Mouse (Mus musculus) cerebellum, postnatal 25 days (tissue): ENCODE measurements around the gene St3gal6.
A peak's percentile ranks its signal among the peaks of the same experiment; 100 is the strongest.

Source experiments
- DNase-seq, 2 experiments: peaks; one replicate each; pipeline ENCODE4 v3.0.0; 2021; ENCODE audit warnings: mixed read lengths in 2 of 2

The St3gal6 gene

GRCm38 (mm10) chr16:58520457-58520856 lies 3.6 kb downstream of the St3gal6 start:
- no peak for DNase-seq

- no peak for DNase-seq
These were observed 4.4 kb downstream of the St3gal6 start for GRCm38 (mm10) chr16:58519650-58520073.

- DNase-seq, result no peak
These were observed 6.9 kb downstream of the St3gal6 start for GRCm38 (mm10) chr16:58516960-58517798.

- DNase-seq, result no peak
These were observed 7.9 kb downstream of the St3gal6 start for GRCm38 (mm10) chr16:58516161-58516560.

GRCm38 (mm10) chr16:58514565-58514964 lies 9.5 kb downstream of the St3gal6 start:
- peak in 1 of 2 experiments; percentile 9 for DNase-seq

GRCm38 (mm10) chr16:58513755-58514154 lies 10.3 kb downstream of the St3gal6 start:
- no peak for DNase-seq

- DNase-seq, result peak; percentile 9 to 17
These were observed 11.2 kb downstream of the St3gal6 start for GRCm38 (mm10) chr16:58512887-58513286.

- DNase-seq, result peak in 1 of 2 experiments; percentile 10
These were observed 11.8 kb downstream of the St3gal6 start for GRCm38 (mm10) chr16:58512181-58512761.

GRCm38 (mm10) chr16:58504945-58505344 lies 19.1 kb downstream of the St3gal6 start:
- no peak for DNase-seq

- no peak for DNase-seq
These were observed 21.5 kb downstream of the St3gal6 start for GRCm38 (mm10) chr16:58502566-58502965.

- DNase-seq, result no peak
These were observed 22.2 kb downstream of the St3gal6 start for GRCm38 (mm10) chr16:58501760-58502301.

- DNase-seq, result no peak
These were observed 24.4 kb downstream of the St3gal6 start for GRCm38 (mm10) chr16:58499650-58500049.

GRCm38 (mm10) chr16:58499172-58499584 lies 24.9 kb downstream of the St3gal6 start:
- no peak for DNase-seq

- DNase-seq, result no peak
These were observed 25.9 kb downstream of the St3gal6 start for GRCm38 (mm10) chr16:58497886-58498713.

- DNase-seq, result no peak
These were observed 27.3 kb downstream of the St3gal6 start for GRCm38 (mm10) chr16:58496791-58497190.

GRCm38 (mm10) chr16:58487861-58488260 lies 36.2 kb downstream of the St3gal6 start:
- DNase-seq, result no peak

GRCm38 (mm10) chr16:58482296-58482695 lies 41.7 kb downstream of the St3gal6 start:
- DNase-seq, result no peak

- DNase-seq, result no peak
These were observed 42.2 kb downstream of the St3gal6 start for GRCm38 (mm10) chr16:58481906-58482270.

GRCm38 (mm10) chr16:58481219-58481905 lies 42.7 kb downstream of the St3gal6 start:
- DNase-seq, result no peak

GRCm38 (mm10) chr16:58479898-58480448 lies 44.1 kb downstream of the St3gal6 start:
- DNase-seq, result no peak

GRCm38 (mm10) chr16:58476363-58476762 lies 47.7 kb downstream of the St3gal6 start:
- DNase-seq, result no peak

- no peak for DNase-seq
These were observed 48.4 kb downstream of the St3gal6 start for GRCm38 (mm10) chr16:58475544-58476154.
